Mouse (Mus musculus) midbrain, embryonic 12.5 days (tissue): ENCODE results near the gene Atf4. TPM values are rescaled to one million over a fixed set of nuclear protein-coding genes. Genes with fewer than 3 reads are reported as not detected.

Experiments used
- ATAC-seq: fragments of 200-750 bp; cut with Nextera tagmentation; 2 replicates; pipeline ENCODE4 v1.8.0; 2017; ENCODE audit warnings: low read depth, moderate TSS enrichment, moderate library complexity; ENCODE audit not compliant: low FRiP score
- H3K27ac ChIP-seq: fragments of 300-500 bp; sonication (generic); replicated peaks from 2 replicates; pipeline ENCODE4 v1.5.1; 2016; ENCODE audit warnings: mild to moderate bottlenecking
- H3K27me3 ChIP-seq: fragments of 300-500 bp; sonication (generic); 2 replicates; pipeline ENCODE4 v1.6.1; 2016; ENCODE audit warnings: mild to moderate bottlenecking
- H3K36me3 ChIP-seq: fragments of 300-500 bp; sonication (generic); 2 replicates; pipeline ENCODE4 v1.6.1; 2016
- H3K4me1 ChIP-seq: fragments of 300-500 bp; sonication (generic); 2 replicates; pipeline ENCODE4 v1.6.1; 2016
- H3K4me2 ChIP-seq: fragments of 300-500 bp; sonication (generic); replicated peaks from 2 replicates; pipeline ENCODE4 v1.6.1; 2016; ENCODE audit warnings: mild to moderate bottlenecking, moderate library complexity
- H3K4me3 ChIP-seq: fragments of 300-500 bp; sonication (generic); 2 replicates; pipeline ENCODE4 v1.5.1; 2016; ENCODE audit warnings: mild to moderate bottlenecking
- H3K9ac ChIP-seq: fragments of 300-500 bp; sonication (generic); replicated peaks from 2 replicates; pipeline ENCODE4 v1.6.1; 2016; ENCODE audit warnings: mild to moderate bottlenecking, moderate library complexity
- H3K9me3 ChIP-seq: fragments of 300-500 bp; sonication (generic); 2 replicates; pipeline ENCODE4 v1.6.1; 2016; ENCODE audit warnings: mild to moderate bottlenecking
- WGBS: fragments of 180-500 bp; shearing (Covaris S2); methylation state at CpG from one replicate; pipeline ENCODE4 v1.1.7; 2016; 5-methylcytosine and 5-hydroxymethylcytosine counted together
- polyA plus RNA-seq: library from polyadenylated mRNA; unstranded; fragments of >200 nt; fragmentation: Nextera tagmentation; extraction: Ambion mirVana; gene quantifications from 2 replicates; pipeline ENCODE4 v1.2.1, GENCODE M21; 2016

Gene Atf4
- polyA plus RNA-seq, 1 experiment from 2014 or later = 134 TPM

- Histone ChIP-seq H3K27ac (no peak overlapping the region), H3K4me2 (no peak overlapping the region), H3K9me3 (no peaks in the 10 kb centered on the region), H3K9ac (no peak overlapping the region), H3K36me3 (no peaks in the 10 kb centered on the region), H3K27me3 (no peaks in the 10 kb centered on the region), H3K4me3 (no peak overlapping the region), H3K4me1 (0 out of 2 replicates have a peak, but pooled peaks cover 7% of the 10 kb centered on the region)
- 26% methylated on average over 9 of the region's 9 CpGs for WGBS
- no peak for ATAC-seq
These were observed 29.8 kb upstream of the Atf4 start for GRCm38 (mm10) chr15:80225208-80225607.

- 50% methylated on average over 2 of the region's 2 CpGs for WGBS
These were observed 29.2 kb upstream of the Atf4 start for GRCm38 (mm10) chr15:80225796-80226195.

DNA sequence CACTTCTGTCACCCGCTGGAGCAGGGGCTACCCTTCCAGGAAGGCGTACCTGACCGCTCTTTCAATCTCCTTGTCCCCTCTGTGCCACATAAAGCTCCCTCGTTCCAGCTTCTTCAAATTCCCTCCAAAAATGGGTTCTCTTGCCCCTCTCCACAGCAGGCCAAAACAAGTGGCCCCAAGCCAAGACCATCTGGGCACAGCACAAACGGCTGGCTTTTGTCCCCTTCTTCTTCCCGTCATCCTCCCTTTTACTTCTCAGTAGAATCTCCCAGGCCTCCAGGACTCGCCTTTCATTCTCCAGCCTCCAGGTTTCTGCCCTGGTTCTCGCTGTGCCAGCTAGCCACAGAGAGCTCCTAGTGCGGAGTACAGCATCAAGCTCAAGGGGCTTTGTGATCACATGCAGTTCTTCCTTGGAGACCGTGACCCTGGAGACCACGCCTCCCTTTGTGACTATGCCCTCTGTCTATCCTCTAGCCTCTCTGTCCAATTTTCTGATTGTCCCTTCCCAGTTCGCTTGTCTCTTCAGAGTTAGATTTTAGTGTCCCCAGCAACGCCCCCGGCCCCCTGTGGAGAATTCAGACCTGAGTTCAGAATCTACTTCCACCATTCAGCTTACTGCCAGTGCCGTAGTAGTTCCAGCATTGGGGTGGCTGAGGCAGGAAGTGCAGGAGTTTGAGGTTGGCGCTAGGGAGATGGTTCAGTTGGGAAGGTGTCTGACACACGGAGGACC is 26.7 kb upstream of the Atf4 start:
- no peak for ATAC-seq
- Histone ChIP-seq H3K4me3 (no peak overlapping the region), H3K36me3 (no peaks in the 10 kb centered on the region), H3K4me1 (peaks cover 11% of the 10 kb centered on the region; the same call in 1 of the 2 replicates), H3K27me3 (no peaks in the 10 kb centered on the region), H3K9ac (no peak overlapping the region), H3K4me2 (no peak overlapping the region), H3K9me3 (no peaks in the 10 kb centered on the region), H3K27ac (no peak overlapping the region)
- 69% methylated on average over 17 of the region's 17 CpGs for WGBS

More at GRCm38 (mm10) chr15:80225796-80226195, 29.2 kb upstream of the Atf4 start:
- H3K4me2 ChIP-seq = no peak overlapping the region
- no peaks in the 10 kb centered on the region for H3K9me3 ChIP-seq
- H3K27me3 ChIP-seq = no peaks in the 10 kb centered on the region
- H3K4me3 ChIP-seq = no peak overlapping the region
- no peak overlapping the region for H3K9ac ChIP-seq
- H3K27ac ChIP-seq = no peak overlapping the region
- H3K36me3 ChIP-seq = no peaks in the 10 kb centered on the region
- ATAC-seq = no peak
- H3K4me1 ChIP-seq = 0 out of 2 replicates have a peak, but pooled peaks cover 7% of the 10 kb centered on the region

DNA sequence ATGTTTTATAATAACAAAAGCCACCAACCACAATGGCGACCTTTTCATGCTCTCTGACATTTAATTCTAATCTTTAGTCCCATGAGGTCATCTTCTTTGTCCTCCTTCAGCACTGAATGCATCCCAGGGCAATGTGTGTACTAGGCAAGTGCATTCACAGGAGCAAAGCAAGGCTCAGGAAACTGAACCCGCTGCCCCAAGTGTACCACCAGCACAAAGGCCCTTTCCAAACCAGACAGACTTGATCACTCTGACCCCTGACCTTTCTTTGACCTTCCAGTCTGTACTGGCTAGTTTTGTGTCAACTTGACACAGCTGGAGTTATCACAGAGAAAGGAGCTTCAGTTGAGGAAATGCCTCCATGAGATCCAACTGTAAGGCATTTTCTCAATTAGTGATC is 22.7 kb upstream of the Atf4 start:
- 36% methylated on average over 2 of the region's 2 CpGs for WGBS
- Histone ChIP-seq H3K27ac (no peak overlapping the region), H3K9me3 (no peaks in the 10 kb centered on the region), H3K4me2 (no peak overlapping the region), H3K4me1 (peaks cover 25% of the 10 kb centered on the region), H3K36me3 (peaks cover 18% of the 10 kb centered on the region), H3K9ac (no peak overlapping the region), H3K27me3 (no peaks in the 10 kb centered on the region), H3K4me3 (no peak overlapping the region)
- ATAC-seq = no peak

DNA sequence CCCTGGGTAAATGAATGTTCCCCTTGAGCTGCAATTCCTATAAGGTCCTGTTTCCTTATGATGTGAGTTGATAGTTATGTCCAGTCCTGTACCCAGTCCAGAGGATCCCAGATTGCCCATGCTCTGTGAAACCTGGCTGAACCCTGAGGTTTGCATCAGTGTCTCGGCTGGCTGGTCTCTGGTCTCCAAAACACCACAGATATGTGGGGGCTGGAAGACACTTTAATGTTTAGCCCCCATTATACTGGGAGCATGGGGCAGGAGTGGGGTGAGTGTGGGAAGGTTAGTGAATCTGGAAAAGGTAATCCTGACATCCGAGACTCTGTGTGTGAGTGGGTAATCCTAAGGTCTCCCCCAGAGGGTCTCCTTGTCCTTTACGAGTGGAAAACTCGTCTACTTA is 21.9 kb upstream of the Atf4 start:
- no peak for ATAC-seq
- Histone ChIP-seq H3K9ac (no peak overlapping the region), H3K4me3 (peak overlapping the region; percentile 79; the same call in 1 of the 2 replicates), H3K4me1 (peaks cover 21% of the 10 kb centered on the region), H3K27me3 (no peaks in the 10 kb centered on the region), H3K36me3 (peaks cover 24% of the 10 kb centered on the region), H3K27ac (peak overlapping the region; percentile 76), H3K4me2 (peak overlapping the region; percentile 69), H3K9me3 (no peaks in the 10 kb centered on the region)
- 64% methylated on average over 4 of the region's 4 CpGs for WGBS

DNA sequence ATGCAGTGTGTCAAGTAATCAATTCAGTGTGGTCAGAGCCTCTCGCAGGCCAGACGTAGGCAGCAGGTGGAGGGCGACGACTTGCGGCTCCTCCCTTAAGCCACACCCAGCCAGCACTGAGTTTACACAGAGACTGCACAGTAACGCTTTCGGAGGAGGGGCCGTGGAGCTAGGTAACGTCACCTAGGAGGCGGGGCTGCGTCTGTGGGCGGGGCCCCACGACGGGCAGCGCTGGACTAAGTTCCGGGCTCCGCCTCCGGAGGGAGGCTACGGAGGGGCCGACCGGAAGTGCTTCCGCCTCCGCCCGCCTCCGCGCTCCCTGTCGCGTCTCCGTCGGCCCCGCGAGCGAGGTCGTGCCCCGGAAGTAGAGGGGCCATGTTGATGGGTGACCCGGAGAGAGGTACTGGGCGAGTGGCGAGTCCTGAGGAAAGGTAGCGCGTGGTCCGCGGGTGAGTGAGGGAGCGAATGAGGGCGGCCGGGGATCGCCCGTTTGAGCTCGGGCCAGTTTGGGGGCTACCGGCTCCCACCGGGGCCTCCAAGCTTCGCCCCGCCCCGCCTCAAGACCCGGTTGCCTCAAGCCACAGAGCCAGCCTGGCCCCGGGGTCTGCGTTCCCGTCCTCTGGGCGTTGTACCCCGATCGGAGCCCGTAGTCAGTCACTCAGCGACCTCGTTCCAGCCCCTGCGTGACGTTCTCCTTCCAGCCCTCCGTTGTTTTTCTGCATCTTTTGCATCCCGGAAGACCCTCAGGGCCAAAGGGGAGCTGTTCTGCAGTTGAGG is 21.1 kb upstream of the Atf4 start, which contains the start of gene Mief1:
TSS of gene Mief1 (plus strand) at position 286 of the 777 bp plus-strand sequence.
- WGBS = under 1% methylated on average over 66 of the region's 67 CpGs
- ATAC-seq = peak; percentile 96
- Histone ChIP-seq H3K4me1 (peaks cover 18% of the 10 kb centered on the region), H3K9ac (peak within 1 kb of the TSS; percentile 81), H3K9me3 (no peaks in the 10 kb centered on the region), H3K4me2 (peak within 1 kb of the TSS; percentile 69), H3K4me3 (peak within 1 kb of the TSS; percentile 79), H3K27me3 (no peaks in the 10 kb centered on the region), H3K27ac (peak within 1 kb of the TSS; percentile 76), H3K36me3 (peaks cover 33% of the 10 kb centered on the region)

- 94% methylated on average over 9 of the region's 9 CpGs for WGBS
- Histone ChIP-seq H3K27me3 (no peaks in the 10 kb centered on the region), H3K27ac (no peak within 1 kb of the TSS), H3K4me1 (peaks cover 18% of the 10 kb centered on the region), H3K9ac (peak within 1 kb of the TSS; percentile 81), H3K4me3 (peak within 1 kb of the TSS; percentile 79), H3K36me3 (peaks cover 42% of the 10 kb centered on the region), H3K4me2 (peak within 1 kb of the TSS; percentile 69), H3K9me3 (no peaks in the 10 kb centered on the region)
- no peak for ATAC-seq
These were observed 19.4 kb upstream of the Atf4 start, which contains the start of gene AC140267.1 for GRCm38 (mm10) chr15:80235535-80235934. AC140267.1 (plus strand) TSS chr15:80235835.

GRCm38 (mm10) chr15:80248135-80248534 is 6.8 kb upstream of the Atf4 start:
- Histone ChIP-seq H3K36me3 (peaks cover 83% of the 10 kb centered on the region), H3K9me3 (no peaks in the 10 kb centered on the region), H3K4me1 (no peaks in the 10 kb centered on the region), H3K27ac (no peak overlapping the region), H3K4me3 (no peak overlapping the region), H3K4me2 (no peak overlapping the region), H3K27me3 (no peaks in the 10 kb centered on the region), H3K9ac (no peak overlapping the region)
- ATAC-seq = no peak
- 97% methylated on average over 12 of the region's 12 CpGs for WGBS

GRCm38 (mm10) chr15:80248596-80248995 is 6.4 kb upstream of the Atf4 start:
- Histone ChIP-seq H3K27me3 (no peaks in the 10 kb centered on the region), H3K9me3 (no peaks in the 10 kb centered on the region), H3K36me3 (peaks cover 78% of the 10 kb centered on the region), H3K9ac (no peak overlapping the region), H3K4me1 (peaks cover 4% of the 10 kb centered on the region; the same call in 1 of the 2 replicates), H3K4me2 (no peak overlapping the region), H3K4me3 (no peak overlapping the region), H3K27ac (no peak overlapping the region)
- 95% methylated on average over 1 of the region's 1 CpGs for WGBS
- no peak for ATAC-seq

DNA sequence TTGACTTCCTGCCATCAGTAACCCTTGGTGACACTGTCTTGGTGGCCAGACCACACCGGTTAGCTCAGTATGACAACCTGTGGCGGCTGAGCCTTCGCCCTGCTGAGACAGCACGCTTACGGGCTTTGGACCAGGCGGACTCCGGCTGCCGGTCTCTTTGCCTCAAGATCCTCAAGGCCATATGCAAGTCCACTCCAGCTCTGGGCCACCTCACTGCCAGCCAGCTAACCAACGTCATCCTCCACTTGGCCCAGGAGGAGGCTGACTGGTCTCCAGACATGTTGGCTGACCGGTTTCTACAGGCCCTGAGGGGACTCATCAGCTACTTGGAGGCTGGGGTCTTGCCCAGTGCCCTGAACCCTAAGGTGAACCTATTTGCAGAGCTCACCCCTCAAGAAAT is 5.3 kb upstream of the Atf4 start:
- H3K9me3 ChIP-seq = no peaks in the 10 kb centered on the region
- H3K4me1 ChIP-seq = peaks cover 14% of the 10 kb centered on the region
- peaks cover 68% of the 10 kb centered on the region for H3K36me3 ChIP-seq
- WGBS = 98% methylated on average over 10 of the region's 10 CpGs
- no peak overlapping the region for H3K27ac ChIP-seq
- H3K27me3 ChIP-seq = no peaks in the 10 kb centered on the region
- H3K4me3 ChIP-seq = no peak overlapping the region
- H3K9ac ChIP-seq = no peak overlapping the region
- no peak overlapping the region for H3K4me2 ChIP-seq
- no peak for ATAC-seq

- Histone ChIP-seq H3K27ac (no peak overlapping the region), H3K9ac (no peak overlapping the region), H3K9me3 (no peaks in the 10 kb centered on the region), H3K4me2 (no peak overlapping the region), H3K4me1 (peaks cover 14% of the 10 kb centered on the region), H3K27me3 (no peaks in the 10 kb centered on the region), H3K4me3 (no peak overlapping the region), H3K36me3 (peaks cover 63% of the 10 kb centered on the region)
- ATAC-seq = no peak
- WGBS = 95% methylated on average over 6 of the region's 6 CpGs
These were observed 4.4 kb upstream of the Atf4 start for GRCm38 (mm10) chr15:80250586-80250985.

GRCm38 (mm10) chr15:80253530-80253929 is 1.5 kb upstream of the Atf4 start:
- Histone ChIP-seq H3K36me3 (peaks cover 60% of the 10 kb centered on the region), H3K4me2 (peak overlapping the region; percentile 96; the same call in 1 of the 2 replicates), H3K4me1 (peaks cover 34% of the 10 kb centered on the region), H3K9ac (no peak overlapping the region), H3K4me3 (no peak overlapping the region), H3K9me3 (no peaks in the 10 kb centered on the region), H3K27me3 (no peaks in the 10 kb centered on the region), H3K27ac (peak overlapping the region; percentile 98; the same call in 1 of the 2 replicates)
- 42% methylated on average over 2 of the region's 2 CpGs for WGBS
- ATAC-seq = no peak
